Mouse (Mus musculus) bone marrow, adult 2 months (tissue): ENCODE measurements at regions not wholly inside any gene's neighbourhood (a gene's known extent, or its start where the extent isn't known, plus 50 kb on each side); places are given as distances from the start of the nearest gene placed in this dataset.

Experiments
- H3K27ac ChIP-seq: fragments of 200-500 bp; 2 replicates; pipeline ENCODE4 v1.5.1; 2012; ENCODE audit warnings: low read depth, mild to moderate bottlenecking, control low read depth, inconsistent platforms, low read length; ENCODE audit not compliant: control insufficient read depth, poor library complexity, insufficient read depth
- H3K4me1 ChIP-seq: fragments of 200-500 bp; 2 replicates; pipeline ENCODE4 v1.6.1; 2011; ENCODE audit warnings: low read length; ENCODE audit not compliant: control insufficient read depth, insufficient read depth
- H3K4me3 ChIP-seq: fragments of 200-500 bp; replicated peaks from 2 replicates; pipeline ENCODE3; 2011; ENCODE audit warnings: mild to moderate bottlenecking, low read depth, low read length, control low read depth; ENCODE audit not compliant: control insufficient read depth
- CTCF ChIP-seq: fragments of 200-500 bp; IDR thresholded peaks from 2 replicates; pipeline ENCODE4 v1.5.1; 2011; ENCODE audit warnings: low read length, control low read depth; ENCODE audit not compliant: control insufficient read depth, insufficient read depth
- POLR2A ChIP-seq: fragments of 200-500 bp; IDR thresholded peaks from 2 replicates; pipeline ENCODE4 v1.6.1; 2011; ENCODE audit warnings: low read depth, mild to moderate bottlenecking, control low read depth, low read length, borderline replicate concordance; ENCODE audit not compliant: control insufficient read depth
- WGBS: fragments of 180-500 bp; shearing (Covaris S2); methylation state at CpG from one replicate; pipeline ENCODE4 v1.1.7; 2018; 5-methylcytosine and 5-hydroxymethylcytosine counted together

DNA sequence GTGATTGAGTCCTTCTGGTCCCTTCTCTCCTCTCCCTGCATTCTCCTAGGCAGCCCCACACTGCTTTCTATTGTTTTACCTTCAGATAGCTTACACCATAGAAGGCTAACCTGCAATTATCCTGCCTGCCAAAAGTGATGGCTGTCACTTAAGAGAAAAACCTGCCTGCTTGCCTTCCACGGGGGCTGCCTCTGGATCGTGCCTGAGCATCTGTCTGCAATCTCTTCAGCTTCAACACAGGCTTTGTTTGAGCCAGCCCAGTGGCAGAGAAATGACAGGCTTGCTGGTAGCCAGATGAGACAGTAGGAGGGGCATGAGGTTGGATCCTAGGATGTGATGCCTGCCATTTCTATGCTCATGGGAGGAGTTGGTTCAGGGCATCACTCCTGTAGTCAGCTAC, 345.2 kb upstream of the Tshz3 start:
- TF ChIP-seq CTCF (no peak), POLR2A (no peak)
- Histone ChIP-seq H3K27ac (no peak overlapping the region), H3K4me1 (no peaks in the 10 kb centered on the region), H3K4me3 (no peak overlapping the region)
- 67% methylated on average over 2 of the region's 2 CpGs for WGBS

- WGBS: 49% methylated on average over 4 of the region's 4 CpGs
- H3K4me3 ChIP-seq: no peak overlapping the region
- no peaks in the 10 kb centered on the region for H3K4me1 ChIP-seq
- H3K27ac ChIP-seq: no peak overlapping the region
- TF ChIP-seq CTCF (no peak), POLR2A (no peak)
These were observed 347.3 kb upstream of the Tshz3 start for GRCm38 (mm10) chr7:36350616-36351015.

- TF ChIP-seq POLR2A (no peak), CTCF (no peak)
- Histone ChIP-seq H3K27ac (no peak overlapping the region), H3K4me3 (no peak overlapping the region), H3K4me1 (no peaks in the 10 kb centered on the region)
- 83% methylated on average over 8 of the region's 8 CpGs for WGBS
These were observed 349.7 kb upstream of the Tshz3 start for GRCm38 (mm10) chr7:36348195-36348594.

DNA sequence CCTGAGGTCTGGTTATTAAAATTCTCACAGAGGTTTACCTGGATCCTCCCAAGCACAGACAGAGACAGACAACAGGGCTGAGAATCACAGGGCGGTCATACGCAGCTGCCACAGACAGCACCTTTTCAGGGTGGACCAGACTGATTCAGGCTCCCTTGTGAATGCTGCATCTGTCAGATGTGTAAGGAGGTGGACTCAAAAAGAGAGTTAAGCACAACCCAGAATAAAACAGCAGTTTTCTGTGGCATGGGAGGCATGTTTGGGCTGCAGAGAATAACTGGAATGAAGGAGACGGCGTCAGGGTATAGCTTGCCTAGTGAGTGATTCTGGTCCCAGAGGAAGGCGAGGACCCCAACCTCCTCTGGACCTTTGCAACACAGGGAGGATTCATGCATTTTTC, 363.1 kb upstream of the Tshz3 start:
- no peak overlapping the region for H3K27ac ChIP-seq
- 92% methylated on average over 5 of the region's 5 CpGs for WGBS
- no peak overlapping the region for H3K4me3 ChIP-seq
- TF ChIP-seq CTCF (no peak), POLR2A (no peak)
- no peaks in the 10 kb centered on the region for H3K4me1 ChIP-seq

DNA sequence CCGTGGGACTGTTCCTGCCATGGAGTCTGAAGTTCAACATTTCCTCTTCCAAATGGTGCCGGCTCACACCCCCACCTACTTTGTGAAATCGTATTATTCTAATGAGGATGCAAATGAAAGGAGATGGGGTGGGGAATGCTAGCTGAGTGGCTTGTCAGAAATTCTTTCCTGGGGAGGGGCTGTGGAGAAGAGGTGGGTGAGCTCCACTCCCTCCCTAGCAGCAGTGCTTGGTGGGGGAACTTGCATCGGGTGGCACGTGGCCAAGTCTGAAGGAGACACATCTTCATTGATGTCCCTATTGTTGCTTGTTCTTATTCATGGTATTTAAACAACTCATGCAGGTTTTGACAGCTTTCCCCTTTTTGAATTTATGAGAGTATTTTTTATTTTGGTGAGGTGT, 363.8 kb upstream of the Tshz3 start:
- WGBS: 46% methylated on average over 5 of the region's 5 CpGs
- Histone ChIP-seq H3K4me3 (no peak overlapping the region), H3K27ac (no peak overlapping the region), H3K4me1 (no peaks in the 10 kb centered on the region)
- TF ChIP-seq POLR2A: no peak
- TF ChIP-seq CTCF: no peak

DNA sequence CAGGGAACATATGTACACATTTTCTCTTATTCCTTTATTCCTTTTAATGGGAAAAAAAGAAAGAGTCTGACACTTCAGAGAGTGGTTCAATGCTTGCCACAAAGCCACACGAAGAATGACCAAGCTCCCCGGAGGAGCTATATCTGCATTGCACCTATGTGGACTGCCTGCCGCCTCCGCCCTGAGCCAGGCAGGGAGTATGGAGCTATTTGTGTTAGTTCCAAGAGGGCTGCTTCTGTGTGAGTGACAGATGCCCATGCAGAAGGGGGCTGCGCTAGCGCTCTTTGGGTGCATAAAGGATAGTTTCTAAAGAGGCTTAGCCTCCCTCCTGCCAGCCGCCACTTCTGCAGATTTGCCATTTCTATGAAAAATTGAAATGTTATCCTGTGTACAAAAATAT, 365.3 kb upstream of the Tshz3 start:
- Histone ChIP-seq H3K27ac (no peak overlapping the region), H3K4me3 (no peak overlapping the region), H3K4me1 (no peaks in the 10 kb centered on the region)
- WGBS: 87% methylated on average over 7 of the region's 7 CpGs
- no peak for TF ChIP-seq POLR2A
- TF ChIP-seq CTCF: no peak

GRCm38 (mm10) chr7:36328141-36328540, 369.8 kb upstream of the Tshz3 start:
- no peak overlapping the region for H3K27ac ChIP-seq
- no peak overlapping the region for H3K4me3 ChIP-seq
- 77% methylated on average over 2 of the region's 2 CpGs for WGBS
- no peaks in the 10 kb centered on the region for H3K4me1 ChIP-seq
- TF ChIP-seq POLR2A (no peak), CTCF (no peak)

DNA sequence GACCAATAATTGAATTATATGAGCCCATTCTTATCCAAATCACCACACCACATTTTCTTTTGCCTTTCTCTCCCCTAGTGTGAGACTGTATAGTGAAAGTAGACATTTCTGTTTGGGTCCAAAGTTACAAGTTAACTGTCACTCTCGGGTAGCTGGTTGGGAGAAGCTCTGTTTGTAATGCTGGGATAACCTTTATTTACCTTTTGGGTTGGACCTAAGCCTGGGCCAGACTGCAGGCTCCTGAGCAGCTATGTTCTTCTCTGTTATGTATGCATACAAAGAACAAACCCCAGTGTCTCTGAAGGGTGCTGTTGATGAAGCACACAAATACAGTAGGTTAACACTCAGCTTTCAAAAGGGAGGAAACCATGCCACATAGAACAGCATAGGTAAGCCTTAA, 373.9 kb upstream of the Tshz3 start:
- TF ChIP-seq POLR2A (no peak), CTCF (no peak)
- no peaks in the 10 kb centered on the region for H3K4me1 ChIP-seq
- H3K27ac ChIP-seq: no peak overlapping the region
- WGBS: 71% methylated on average over 1 of the region's 1 CpGs
- no peak overlapping the region for H3K4me3 ChIP-seq

- no peak for TF ChIP-seq CTCF
- no peak for TF ChIP-seq POLR2A
These were observed 375.7 kb upstream of the Tshz3 start for GRCm38 (mm10) chr7:36322181-36322580.

More at GRCm38 (mm10) chr7:36322181-36322580, 375.7 kb upstream of the Tshz3 start:
- no peaks in the 10 kb centered on the region for H3K4me1 ChIP-seq
- WGBS: 72% methylated on average over 4 of the region's 4 CpGs
- H3K4me3 ChIP-seq: no peak overlapping the region
- no peak overlapping the region for H3K27ac ChIP-seq
